14 mouse cellular contexts compared by ENCODE assay signal in the genomic region with DNA sequence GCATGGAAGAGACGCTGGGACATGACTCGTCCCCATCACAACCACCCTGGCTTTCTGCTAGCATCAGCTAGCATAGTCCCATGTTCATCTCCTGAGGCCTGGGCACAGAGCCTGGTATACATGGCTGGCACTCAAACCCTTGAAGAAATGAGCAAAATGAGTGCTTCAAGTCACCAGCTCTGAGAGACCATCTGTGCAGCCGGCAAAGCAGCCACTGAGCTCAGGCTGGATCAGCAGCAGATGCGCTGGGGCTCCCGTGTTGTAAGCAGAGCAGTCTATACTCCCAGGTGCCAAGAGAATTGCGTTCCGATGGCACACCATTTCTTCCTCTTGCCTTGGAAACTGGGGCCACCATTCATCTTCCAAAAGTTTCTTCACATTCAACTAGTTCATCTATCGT. TPM values are rescaled to one million over a fixed set of nuclear protein-coding genes. Genes with fewer than 3 reads are reported as not detected.
DNase-seq lines count a peak whose midpoint lies in the region; ATAC-seq and TF ChIP-seq lines count a peak whose summit lies in the region.
"Had no signal": no experiment of that assay in that cellular context is flagged by ENCODE, and none has a peak within 500 bp of the region (broad histone marks: within the 10 kb centered on the region; RNA-seq: fewer than 3 reads in every experiment).

No protein-coding gene starts in this region.

- H3K4me2 ChIP-seq in forebrain, embryonic 16.5 days (ENCODE audit: low read length) = no peak overlapping the region
- H3K4me2 ChIP-seq: hindbrain, embryonic 15.5 days; liver, embryonic 11.5 days had no signal

- no peaks in the 10 kb centered on the region for H3K36me3 ChIP-seq in forebrain, embryonic 16.5 days (ENCODE audit: control insufficient read depth, insufficient read depth)
- H3K36me3 ChIP-seq in thymus, adult 2 months (ENCODE audit: control insufficient read depth, insufficient read depth, low read length) = peaks cover 53% of the 10 kb centered on the region
- H3K36me3 ChIP-seq: embryonic facial prominence, embryonic 10.5 days; hindbrain, embryonic 15.5 days had no signal

- H3K4me3 ChIP-seq in forebrain, embryonic 16.5 days (replicated peaks; ENCODE audit: low read length) = no peak overlapping the region
- no peak overlapping the region for H3K4me3 ChIP-seq in thymus, adult 2 months (ENCODE audit: control insufficient read depth, insufficient read depth, low read length)
- H3K4me3 ChIP-seq: embryonic facial prominence, embryonic 10.5 days; heart, embryonic 10.5 days; hindbrain, embryonic 15.5 days had no signal

- no peaks in the 10 kb centered on the region for H3K27me3 ChIP-seq in forebrain, embryonic 16.5 days (replicated peaks; ENCODE audit: control insufficient read depth, insufficient read depth, low read length)
- no peaks in the 10 kb centered on the region for H3K27me3 ChIP-seq in thymus, adult 2 months (ENCODE audit: control insufficient read depth, insufficient read depth, low read length)
- H3K27me3 ChIP-seq: hindbrain, embryonic 15.5 days had no signal

- no peak for TF ChIP-seq POLR2A in thymus, adult 2 months (IDR thresholded peaks at IDR 0.05; ENCODE audit: control insufficient read depth, extremely low read depth, insufficient read depth, low read length, poor library complexity)

- no peak overlapping the region for H3K9ac ChIP-seq in forebrain, embryonic 16.5 days (replicated peaks; ENCODE audit: low read depth, low read length)
- H3K9ac ChIP-seq: hindbrain, embryonic 15.5 days had no signal

- WGBS in forebrain, embryonic 16.5 days = 75% methylated on average over 8 of the region's 8 CpGs
- WGBS in thymus, adult 2 months = 94% methylated on average over 8 of the region's 8 CpGs

- H3K9me3 ChIP-seq in forebrain, embryonic 16.5 days (ENCODE audit: control insufficient read depth, low read length) = no peaks in the 10 kb centered on the region
- H3K9me3 ChIP-seq: embryonic facial prominence, embryonic 10.5 days; heart, embryonic 10.5 days; hindbrain, embryonic 15.5 days had no signal

- H3K27ac ChIP-seq in forebrain, embryonic 16.5 days (ENCODE audit: low read length) = no peak overlapping the region
- no peak overlapping the region for H3K27ac ChIP-seq in thymus, adult 2 months (ENCODE audit: control insufficient read depth, insufficient read depth, low read length)
- H3K27ac ChIP-seq: embryonic facial prominence, embryonic 10.5 days; heart, embryonic 10.5 days had no signal

- peaks cover 4% of the 10 kb centered on the region; the same call in 1 of the 2 replicates for H3K4me1 ChIP-seq in forebrain, embryonic 16.5 days (replicated peaks; ENCODE audit: control insufficient read depth, insufficient read depth, low read length)
- peaks cover 35% of the 10 kb centered on the region for H3K4me1 ChIP-seq in thymus, adult 2 months (replicated peaks; ENCODE audit: control insufficient read depth, insufficient read depth, low read length)
- H3K4me1 ChIP-seq: embryonic facial prominence, embryonic 10.5 days; heart, embryonic 10.5 days; hindbrain, embryonic 15.5 days had no signal

- TF ChIP-seq CTCF in thymus, adult 2 months (IDR thresholded peaks at IDR 0.05; ENCODE audit: borderline replicate concordance, control insufficient read depth, extremely low read depth, insufficient read depth, low read length, poor library complexity) = no peak

- ATAC-seq in cerebellum, adult (ENCODE audit: insufficient number of reproducible peaks, low FRiP score, low TSS enrichment) = no peak
- peak; percentile 64 for ATAC-seq in forebrain, embryonic 16.5 days
- ATAC-seq in erythroblast, adult 5-6 weeks (replicated peaks; ENCODE audit: low FRiP score, poor library complexity, severe bottlenecking) = no peak

- DNase-seq in cerebellum, adult 11-12 months = peak; percentile 9
- peak; percentile 33 to 41 for DNase-seq in layer of hippocampus, postnatal 36 days
- peak; percentile 53 for DNase-seq in right cerebral cortex, postnatal 14 days
- no peak for DNase-seq in spleen, postnatal 10 days (ENCODE audit: low spot score in 2 of 2)
- no peak for DNase-seq in thymus, adult 2 months
- DNase-seq: kidney, postnatal 25 days; lung, postnatal 10 days had no signal

RNA-seq across cellular contexts. Expression of a gene that starts 3.4 kb away (rescaled TPM):
- 0.13 TPM in 1 of 2 replicates, not detected in the other for polyA plus RNA-seq in forebrain, embryonic 16.5 days (2015; fragmentation: Nextera tagmentation; extraction: Ambion mirVana)
- total RNA-seq in layer of hippocampus, postnatal 36 days (2021) = under 1 TPM in 1 of 2 experiments, not detected in 1; 0.10 TPM
- 0.63 TPM in 1 of 2 replicates, not detected in the other for total RNA-seq in erythroblast, adult 5-6 weeks (2015; ENCODE audit: low replicate concordance)
- 0.68 and 1.4 TPM in 2 replicates for total RNA-seq in erythroblast, adult 5-6 weeks (2017; ENCODE audit: low replicate concordance)
- polyA plus RNA-seq in thymus, adult 2 months (2012; rRNA removed) = 20.0 and 22.8 TPM in 2 replicates
- polyA plus RNA-seq: embryonic facial prominence, embryonic 10.5 days; heart, embryonic 10.5 days; liver, embryonic 11.5 days had no signal

Comparison
In these comparisons a context has a peak if more than half of its experiments do, and no peak if none do; other contexts are left out.
1. DNase-seq: peak in cerebellum, adult 11-12 months (single experiment), layer of hippocampus, postnatal 36 days (2 of 2) and right cerebral cortex, postnatal 14 days (single experiment); none in spleen, postnatal 10 days (0 of 2) and thymus, adult 2 months (single experiment).